9 mouse cellular contexts compared by ENCODE assay signal in genomic region chr17:56664333-56664732, GRCm38 (mm10). TPM values are rescaled to one million over a fixed set of nuclear protein-coding genes. Genes with fewer than 3 reads are reported as not detected.
DNase-seq lines count a peak whose midpoint lies in the region; ATAC-seq lines count a peak whose summit lies in the region.
"Had no signal": no experiment of that assay in that cellular context is flagged by ENCODE, and none has a peak within 500 bp of the region (broad histone marks: within the 10 kb centered on the region; RNA-seq: fewer than 3 reads in every experiment).

No protein-coding gene starts in this region.

- WGBS in heart, embryonic 14.5 days: 4% methylated on average over 10 of the region's 10 CpGs
- WGBS in embryonic facial prominence, embryonic 13.5 days: 4% methylated on average over 10 of the region's 10 CpGs

- H3K27me3 ChIP-seq in heart, embryonic 14.5 days (ENCODE audit: control insufficient read depth, insufficient read depth, low read length): peaks cover 8% of the 10 kb centered on the region; the same call in 1 of the 2 replicates
- peaks cover 15% of the 10 kb centered on the region for H3K27me3 ChIP-seq in embryonic facial prominence, embryonic 13.5 days

- no peak overlapping the region for H3K27ac ChIP-seq in heart, embryonic 14.5 days (replicated peaks in 1 of 2; ENCODE audit: control insufficient read depth in 1 of 2, insufficient read depth in 1 of 2, low read depth in 2 of 2, low read length in 2 of 2)
- H3K27ac ChIP-seq in embryonic facial prominence, embryonic 13.5 days: no peak overlapping the region

- no peak for DNase-seq in heart, postnatal 14 days
- DNase-seq in ES-CJ7 (ENCODE audit: low read depth, low spot score): peak; percentile 96
- DNase-seq in lung, postnatal 25 days (ENCODE audit: low spot score): peak; percentile 49
- no peak for DNase-seq in left cerebral cortex, adult 11 months (ENCODE audit: low spot score)
- DNase-seq in ovary, adult 18-20 months (ENCODE audit: low spot score): no peak

- H3K9ac ChIP-seq in heart, embryonic 14.5 days (ENCODE audit: low read length): no peak overlapping the region
- H3K9ac ChIP-seq in embryonic facial prominence, embryonic 13.5 days: 0 out of 2 replicates have a peak overlapping the region, but pooled peaks have one; percentile 55

- H3K4me1 ChIP-seq in heart, embryonic 14.5 days (ENCODE audit: control insufficient read depth in 2 of 2, insufficient read depth in 2 of 2, low read length in 2 of 2): peaks cover 9 to 11% of the 10 kb centered on the region in 2 experiments; a peak in 3 of 4 replicates
- peaks cover 15% of the 10 kb centered on the region; the same call in 1 of the 2 replicates for H3K4me1 ChIP-seq in embryonic facial prominence, embryonic 13.5 days

- 0 out of 2 replicates have a peak, but pooled peaks have one; percentile 14 for ATAC-seq in heart, embryonic 14.5 days (ENCODE audit: insufficient number of reproducible peaks, insufficient read depth, low FRiP score, low read depth)
- peak; percentile 48; the same call in 1 of the 2 replicates for ATAC-seq in embryonic facial prominence, embryonic 13.5 days (ENCODE audit: insufficient number of reproducible peaks, insufficient read depth, low FRiP score, low TSS enrichment, low read depth)
- ATAC-seq in granulocyte monocyte progenitor cell, adult 5-6 weeks (replicated peaks; ENCODE audit: poor library complexity, severe bottlenecking): no peak
- ATAC-seq: CD4-positive, CD25-positive, alpha-beta regulatory T cell, adult 4 months had no signal

- H3K4me2 ChIP-seq in heart, embryonic 14.5 days (ENCODE audit: low read length): peak overlapping the region; percentile 49
- H3K4me2 ChIP-seq in embryonic facial prominence, embryonic 13.5 days: peak overlapping the region; percentile 41

- H3K4me3 ChIP-seq in heart, embryonic 14.5 days (ENCODE audit: control insufficient read depth in 1 of 2, insufficient read depth in 1 of 2, low read depth in 1 of 2, low read length in 2 of 2): no peak overlapping the region; a peak in 1 of 4 replicates
- peak overlapping the region; percentile 15; the same call in 1 of the 2 replicates for H3K4me3 ChIP-seq in embryonic facial prominence, embryonic 13.5 days

- no peaks in the 10 kb centered on the region for H3K9me3 ChIP-seq in heart, embryonic 14.5 days (ENCODE audit: control insufficient read depth, low read length)
- no peaks in the 10 kb centered on the region for H3K9me3 ChIP-seq in embryonic facial prominence, embryonic 13.5 days

- H3K36me3 ChIP-seq in heart, embryonic 14.5 days (ENCODE audit: control insufficient read depth, insufficient read depth, low read length): no peaks in the 10 kb centered on the region
- H3K36me3 ChIP-seq in embryonic facial prominence, embryonic 13.5 days: no peaks in the 10 kb centered on the region

- intact Hi-C loops in heart, postnatal 14 days (cut with DNase I): no loop called here

RNA-seq across cellular contexts. Expression of gene Ranbp3, which starts 8.8 kb away (rescaled TPM):
- polyA plus RNA-seq in heart, embryonic 14.5 days (2014; fragmentation: Nextera tagmentation; extraction: Ambion mirVana): 54.4 and 58.1 TPM in 2 replicates
- 10 to 100 TPM; 41.8 to 44.7 TPM for total RNA-seq in heart, postnatal 14 days (2021)
- polyA plus RNA-seq in embryonic facial prominence, embryonic 13.5 days (2015; fragmentation: Nextera tagmentation; extraction: Ambion mirVana): 98.4 and 105 TPM in 2 replicates
- 43.9 and 64.7 TPM in 2 replicates for total RNA-seq in granulocyte monocyte progenitor cell, adult 5-6 weeks (2014; fragmentation: Nextera tagmentation)
- total RNA-seq in granulocyte monocyte progenitor cell, adult 5-6 weeks (2017): 57.2 and 70.1 TPM in 2 replicates

RNA-seq across cellular contexts. Expression of gene Catsperd, which starts 36.4 kb away (rescaled TPM):
- polyA plus RNA-seq in heart, embryonic 14.5 days (2014; fragmentation: Nextera tagmentation; extraction: Ambion mirVana): 0.46 and 0.50 TPM in 2 replicates
- total RNA-seq in heart, postnatal 14 days (2021): not detected
- 0.66 and 0.94 TPM in 2 replicates for polyA plus RNA-seq in embryonic facial prominence, embryonic 13.5 days (2015; fragmentation: Nextera tagmentation; extraction: Ambion mirVana)
- not detected in 2 replicates for total RNA-seq in granulocyte monocyte progenitor cell, adult 5-6 weeks (2014; fragmentation: Nextera tagmentation)
- 0.77 TPM in 1 of 2 replicates, not detected in the other for total RNA-seq in granulocyte monocyte progenitor cell, adult 5-6 weeks (2017)

RNA-seq across cellular contexts. Expression of gene Lonp1, which starts 37.6 kb away (rescaled TPM):
- polyA plus RNA-seq in heart, embryonic 14.5 days (2014; fragmentation: Nextera tagmentation; extraction: Ambion mirVana): 58.6 and 59.0 TPM in 2 replicates
- 100 to 1,000 TPM in 1 of 2 experiments, 10 to 100 TPM in 1; 97.3 to 104 TPM for total RNA-seq in heart, postnatal 14 days (2021)
- polyA plus RNA-seq in embryonic facial prominence, embryonic 13.5 days (2015; fragmentation: Nextera tagmentation; extraction: Ambion mirVana): 50.9 and 53.7 TPM in 2 replicates
- 38.2 and 45.5 TPM in 2 replicates for total RNA-seq in granulocyte monocyte progenitor cell, adult 5-6 weeks (2014; fragmentation: Nextera tagmentation)
- total RNA-seq in granulocyte monocyte progenitor cell, adult 5-6 weeks (2017): 64.1 and 68.4 TPM in 2 replicates

RNA-seq across cellular contexts. Expression of gene Rpl36, which starts 51.1 kb away (rescaled TPM):
- polyA plus RNA-seq in heart, embryonic 14.5 days (2014; fragmentation: Nextera tagmentation; extraction: Ambion mirVana): 1,567 and 1,751 TPM in 2 replicates
- total RNA-seq in heart, postnatal 14 days (2021): 100 to 1,000 TPM; 717 to 746 TPM
- 1,916 and 1,978 TPM in 2 replicates for polyA plus RNA-seq in embryonic facial prominence, embryonic 13.5 days (2015; fragmentation: Nextera tagmentation; extraction: Ambion mirVana)
- total RNA-seq in granulocyte monocyte progenitor cell, adult 5-6 weeks (2014; fragmentation: Nextera tagmentation): 1,578 and 3,268 TPM in 2 replicates
- 2,318 and 2,523 TPM in 2 replicates for total RNA-seq in granulocyte monocyte progenitor cell, adult 5-6 weeks (2017)

RNA-seq across cellular contexts. Expression of gene Ndufa11, which starts 53.2 kb away (rescaled TPM):
- 1,100 and 1,119 TPM in 2 replicates for polyA plus RNA-seq in heart, embryonic 14.5 days (2014; fragmentation: Nextera tagmentation; extraction: Ambion mirVana)
- 100 to 1,000 TPM; 796 to 811 TPM for total RNA-seq in heart, postnatal 14 days (2021)
- 397 and 420 TPM in 2 replicates for polyA plus RNA-seq in embryonic facial prominence, embryonic 13.5 days (2015; fragmentation: Nextera tagmentation; extraction: Ambion mirVana)
- 134 and 201 TPM in 2 replicates for total RNA-seq in granulocyte monocyte progenitor cell, adult 5-6 weeks (2014; fragmentation: Nextera tagmentation)
- 99.5 and 106 TPM in 2 replicates for total RNA-seq in granulocyte monocyte progenitor cell, adult 5-6 weeks (2017)

Comparison
In these comparisons a context has a peak if more than half of its experiments do, and no peak if none do; other contexts are left out.
1. DNase-seq: peak in ES-CJ7 (single experiment) and lung, postnatal 25 days (single experiment); none in heart, postnatal 14 days (0 of 2), left cerebral cortex, adult 11 months (single experiment) and ovary, adult 18-20 months (single experiment).